Mouse (Mus musculus) megakaryocyte, embryonic 14.5 days (primary cell): ENCODE measurements at regions not wholly inside any gene's neighbourhood (a gene's known extent, or its start where the extent isn't known, plus 50 kb on each side); places are given as distances from the start of the nearest gene placed in this dataset.

Experiments
- H3K27me3 ChIP-seq: replicated peaks from 2 replicates; pipeline ENCODE3; 2012; ENCODE audit warnings: inconsistent platforms
- H3K36me3 ChIP-seq: replicated peaks from 2 replicates; pipeline ENCODE3; 2012; ENCODE audit warnings: low read length, inconsistent platforms, mixed read lengths
- H3K4me1 ChIP-seq: 2 replicates; pipeline ENCODE4 v1.6.1; 2012; ENCODE audit warnings: inconsistent platforms
- H3K4me3 ChIP-seq: replicated peaks from 2 replicates; pipeline ENCODE3; 2012; ENCODE audit warnings: moderate library complexity, mild to moderate bottlenecking, inconsistent platforms
- H3K9me3 ChIP-seq: 2 replicates; pipeline ENCODE4 v1.6.1; 2012; ENCODE audit warnings: inconsistent platforms
- FLI1 ChIP-seq: IDR thresholded peaks from 2 replicates; pipeline ENCODE4 v1.6.1; 2012; ENCODE audit warnings: low read length, inconsistent platforms, mixed read lengths
- GATA1 ChIP-seq: IDR thresholded peaks from 3 replicates; pipeline ENCODE4 v1.6.1; 2012; ENCODE audit warnings: mixed read lengths, low read length, inconsistent platforms, borderline replicate concordance

GRCm38 (mm10) chr8:92071305-92072253 is 269.7 kb upstream of the Irx3 start:
- Histone ChIP-seq H3K36me3 (no peaks in the 10 kb centered on the region), H3K4me3 (no peak overlapping the region), H3K4me1 (no peaks in the 10 kb centered on the region), H3K27me3 (no peaks in the 10 kb centered on the region), H3K9me3 (peaks cover 15% of the 10 kb centered on the region; the same call in 1 of the 2 replicates)
- no peak for TF ChIP-seq GATA1
- TF ChIP-seq FLI1: no peak

DNA sequence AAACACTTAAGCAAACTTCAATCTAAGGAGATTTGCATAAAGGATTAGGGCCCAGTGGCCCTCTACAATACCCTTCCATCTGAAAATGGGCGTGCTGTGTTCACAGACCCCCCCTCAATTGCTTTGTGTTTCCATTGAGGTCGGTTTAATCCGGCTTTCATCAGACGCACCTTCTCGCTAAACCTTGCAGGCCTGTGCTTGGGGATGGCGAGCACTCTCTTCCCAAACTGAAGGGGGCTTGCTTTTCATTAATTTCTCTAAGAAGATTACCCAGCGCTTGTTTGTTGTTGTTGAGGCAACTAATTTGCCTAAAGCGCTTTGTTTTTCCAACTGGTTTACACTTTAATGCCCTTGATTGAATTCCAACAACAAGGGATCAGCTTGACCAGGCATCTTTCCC is 268.8 kb upstream of the Irx3 start:
- Histone ChIP-seq H3K9me3 (peaks cover 7% of the 10 kb centered on the region; the same call in 1 of the 2 replicates), H3K4me1 (no peaks in the 10 kb centered on the region), H3K36me3 (no peaks in the 10 kb centered on the region), H3K27me3 (no peaks in the 10 kb centered on the region), H3K4me3 (no peak overlapping the region)
- TF ChIP-seq GATA1 (no peak), FLI1 (no peak)

- Histone ChIP-seq H3K9me3 (peaks cover 8% of the 10 kb centered on the region; the same call in 1 of the 2 replicates), H3K4me1 (no peaks in the 10 kb centered on the region), H3K27me3 (peaks cover 3% of the 10 kb centered on the region), H3K4me3 (no peak overlapping the region), H3K36me3 (no peaks in the 10 kb centered on the region)
- no peak for TF ChIP-seq GATA1
Measured at GRCm38 (mm10) chr8:92066435-92066834, 264.6 kb upstream of the Irx3 start.

- Histone ChIP-seq H3K4me1 (no peaks in the 10 kb centered on the region), H3K36me3 (no peaks in the 10 kb centered on the region), H3K9me3 (peaks cover 8% of the 10 kb centered on the region; the same call in 1 of the 2 replicates), H3K27me3 (peaks cover 3% of the 10 kb centered on the region), H3K4me3 (no peak overlapping the region)
- TF ChIP-seq FLI1: no peak
- TF ChIP-seq GATA1: no peak
Measured at GRCm38 (mm10) chr8:92065554-92066239, 263.8 kb upstream of the Irx3 start.

- H3K4me3 ChIP-seq: no peak overlapping the region
- H3K27me3 ChIP-seq: peaks cover 3% of the 10 kb centered on the region
- no peaks in the 10 kb centered on the region for H3K4me1 ChIP-seq
- no peak for TF ChIP-seq GATA1
- no peak for TF ChIP-seq FLI1
- H3K9me3 ChIP-seq: peaks cover 8% of the 10 kb centered on the region; the same call in 1 of the 2 replicates
- H3K36me3 ChIP-seq: no peaks in the 10 kb centered on the region
Measured at GRCm38 (mm10) chr8:92064971-92065370, 263.1 kb upstream of the Irx3 start.

DNA sequence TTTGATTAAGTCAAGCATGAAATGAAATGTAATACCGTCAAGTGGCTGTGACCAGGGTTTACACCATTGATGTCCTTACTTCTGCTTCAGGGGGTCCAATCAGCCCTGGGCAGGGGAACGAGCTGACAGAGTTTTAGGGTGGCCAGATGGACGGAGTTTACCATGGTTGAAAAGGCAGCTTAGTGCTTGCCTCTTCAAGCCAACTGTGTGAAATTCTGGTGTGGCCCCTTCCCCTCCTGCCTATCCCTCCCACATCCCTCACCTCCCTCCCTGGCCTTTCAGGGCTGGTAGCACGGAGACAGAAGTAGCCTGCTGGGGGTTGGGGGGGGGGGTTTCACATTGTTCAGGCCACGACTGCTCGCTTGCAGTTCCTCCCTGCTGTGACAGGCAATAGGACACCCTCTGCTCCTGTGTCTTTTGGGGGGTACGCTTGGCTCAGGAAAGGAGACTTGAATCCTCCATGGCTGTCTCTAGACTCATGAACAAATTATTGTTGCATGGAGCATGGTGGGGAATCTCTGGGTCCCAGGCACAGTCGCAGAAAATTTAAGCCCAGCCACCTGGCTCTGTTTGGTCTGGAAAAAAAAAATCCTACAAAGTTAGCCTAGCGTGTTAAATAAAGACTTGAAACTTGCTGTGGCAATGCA is 262.4 kb upstream of the Irx3 start:
- Histone ChIP-seq H3K36me3 (no peaks in the 10 kb centered on the region), H3K4me3 (no peak overlapping the region), H3K4me1 (no peaks in the 10 kb centered on the region), H3K27me3 (peaks cover 3% of the 10 kb centered on the region), H3K9me3 (peaks cover 8% of the 10 kb centered on the region; the same call in 1 of the 2 replicates)
- TF ChIP-seq FLI1 (no peak), GATA1 (no peak)

- Histone ChIP-seq H3K27me3 (peaks cover 3% of the 10 kb centered on the region), H3K4me3 (no peak overlapping the region), H3K4me1 (no peaks in the 10 kb centered on the region), H3K9me3 (peaks cover 12% of the 10 kb centered on the region; the same call in 1 of the 2 replicates), H3K36me3 (no peaks in the 10 kb centered on the region)
- TF ChIP-seq GATA1 (no peak), FLI1 (no peak)
Measured at GRCm38 (mm10) chr8:92063333-92063732, 261.5 kb upstream of the Irx3 start.

DNA sequence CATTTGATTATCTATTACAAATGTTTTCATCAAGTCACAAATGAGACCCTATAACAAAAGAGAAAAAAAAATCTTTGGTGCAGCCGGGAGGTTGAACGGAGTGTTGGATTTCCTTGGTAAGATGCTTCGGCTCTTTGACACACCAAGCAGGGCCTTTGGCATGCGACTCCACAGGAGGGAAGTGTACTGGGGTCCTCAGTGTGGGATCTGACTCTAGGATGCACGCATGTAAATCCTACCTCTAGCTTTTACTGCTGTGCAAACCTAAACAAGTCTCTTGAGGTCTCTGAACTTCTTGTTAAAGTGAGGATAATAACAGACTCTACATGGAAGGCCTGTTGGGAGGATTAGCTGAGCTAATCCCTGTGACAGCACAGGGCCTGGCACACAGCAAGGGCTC is 257.6 kb upstream of the Irx3 start:
- no peak for TF ChIP-seq FLI1
- no peak for TF ChIP-seq GATA1
- H3K4me1 ChIP-seq: no peaks in the 10 kb centered on the region
- peaks cover 15% of the 10 kb centered on the region for H3K9me3 ChIP-seq
- H3K27me3 ChIP-seq: peaks cover 3% of the 10 kb centered on the region
- H3K36me3 ChIP-seq: no peaks in the 10 kb centered on the region
- H3K4me3 ChIP-seq: no peak overlapping the region

DNA sequence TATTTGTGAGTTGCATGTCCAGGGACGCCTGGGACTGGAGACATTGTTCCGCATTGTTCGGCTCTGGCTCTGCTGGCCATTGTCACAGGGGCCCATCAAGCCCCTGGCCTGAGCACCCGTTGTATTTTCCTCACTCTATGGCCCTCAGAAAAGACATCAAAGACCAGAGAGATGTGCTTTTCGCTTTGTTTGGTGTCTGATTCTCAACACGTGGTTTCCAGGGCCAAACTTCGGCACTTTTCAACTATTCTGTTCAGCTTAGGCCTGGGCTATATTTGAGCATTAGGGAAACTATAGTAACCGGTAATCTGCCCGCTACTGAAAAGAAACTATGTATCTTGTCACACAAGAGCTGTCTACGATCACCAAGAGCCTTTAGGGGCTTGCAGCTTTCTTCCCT is 257.1 kb upstream of the Irx3 start:
- Histone ChIP-seq H3K27me3 (no peaks in the 10 kb centered on the region), H3K4me1 (no peaks in the 10 kb centered on the region), H3K9me3 (peaks cover 18% of the 10 kb centered on the region), H3K4me3 (no peak overlapping the region), H3K36me3 (no peaks in the 10 kb centered on the region)
- TF ChIP-seq GATA1 (no peak), FLI1 (no peak)
